Mouse (Mus musculus) embryonic facial prominence, embryonic 13.5 days (tissue): ENCODE measurements around the gene Tcap. TPM values are rescaled to one million over a fixed set of nuclear protein-coding genes. Genes with fewer than 3 reads are reported as not detected.

Source experiments
- ATAC-seq: fragments of 200-750 bp; cut with Nextera tagmentation; 2 replicates; pipeline ENCODE4 v1.8.0; 2017; ENCODE audit warnings: low read depth; ENCODE audit not compliant: insufficient number of reproducible peaks, insufficient read depth, low FRiP score, low TSS enrichment
- H3K27ac ChIP-seq: fragments of 300-500 bp; sonication (generic); 2 replicates; pipeline ENCODE4 v1.5.1; 2015; ENCODE audit warnings: moderate library complexity, mild to moderate bottlenecking, inconsistent platforms
- H3K27me3 ChIP-seq: fragments of 300-500 bp; sonication (generic); 2 replicates; pipeline ENCODE4 v1.6.1; 2015; ENCODE audit warnings: mild to moderate bottlenecking, inconsistent platforms
- H3K36me3 ChIP-seq: fragments of 300-500 bp; sonication (generic); 2 replicates; pipeline ENCODE4 v1.6.1; 2015; ENCODE audit warnings: mild to moderate bottlenecking, inconsistent platforms
- H3K4me1 ChIP-seq: fragments of 300-500 bp; sonication (generic); 2 replicates; pipeline ENCODE4 v1.6.1; 2015; ENCODE audit warnings: inconsistent platforms
- H3K4me2 ChIP-seq: fragments of 300-500 bp; sonication (generic); 2 replicates; pipeline ENCODE4 v1.6.1; 2015; ENCODE audit warnings: moderate library complexity, mild to moderate bottlenecking, inconsistent platforms
- H3K4me3 ChIP-seq: fragments of 300-500 bp; sonication (generic); 2 replicates; pipeline ENCODE4 v1.5.1; 2015; ENCODE audit warnings: mild to moderate bottlenecking, inconsistent platforms
- H3K9ac ChIP-seq: fragments of 300-500 bp; sonication (generic); 2 replicates; pipeline ENCODE4 v1.6.1; 2015; ENCODE audit warnings: mild to moderate bottlenecking, inconsistent platforms
- H3K9me3 ChIP-seq: fragments of 300-500 bp; sonication (generic); 2 replicates; pipeline ENCODE4 v1.6.1; 2016; ENCODE audit warnings: inconsistent platforms
- WGBS: fragments of 180-500 bp; shearing (Covaris S2); methylation state at CpG from one replicate; pipeline ENCODE4 v1.1.7; 2015; ENCODE audit warnings: mixed read lengths; 5-methylcytosine and 5-hydroxymethylcytosine counted together
- polyA plus RNA-seq: library from polyadenylated mRNA; unstranded; fragments of >200 nt; fragmentation: Nextera tagmentation; extraction: Ambion mirVana; gene quantifications from 2 replicates; pipeline ENCODE4 v1.2.1, GENCODE M21; 2015

The Tcap gene
- polyA plus RNA-seq, 1 experiment from 2014 or later = 0.89 TPM

- 8% methylated on average over 13 of the region's 13 CpGs for WGBS
- no peak for ATAC-seq
- peak overlapping the region; percentile 70 for H3K4me3 ChIP-seq
- H3K4me1 ChIP-seq = peaks cover 40% of the 10 kb centered on the region
- peaks cover 23% of the 10 kb centered on the region for H3K27me3 ChIP-seq
- H3K4me2 ChIP-seq = peak overlapping the region; percentile 86
- H3K9ac ChIP-seq = peak overlapping the region; percentile 82
- H3K36me3 ChIP-seq = no peaks in the 10 kb centered on the region
- H3K9me3 ChIP-seq = no peaks in the 10 kb centered on the region
- peak overlapping the region; percentile 88; the same call in 1 of the 2 replicates for H3K27ac ChIP-seq
Measured at GRCm38 (mm10) chr11:98357396-98358160, 26.0 kb upstream of the Tcap start.

- no peaks in the 10 kb centered on the region for H3K9me3 ChIP-seq
- H3K4me1 ChIP-seq = peaks cover 40% of the 10 kb centered on the region
- H3K27ac ChIP-seq = peak within 1 kb of the TSS; percentile 88
- peak within 1 kb of the TSS; percentile 86 for H3K4me2 ChIP-seq
- WGBS = 1% methylated on average over 60 of the region's 60 CpGs
- H3K36me3 ChIP-seq = no peaks in the 10 kb centered on the region
- H3K27me3 ChIP-seq = peaks cover 14% of the 10 kb centered on the region
- peak; percentile 86 for ATAC-seq
- peak within 1 kb of the TSS; percentile 70 for H3K4me3 ChIP-seq
- H3K9ac ChIP-seq = peak within 1 kb of the TSS; percentile 82
Measured at GRCm38 (mm10) chr11:98358161-98359083, 25.2 kb upstream of the Tcap start, which contains the start of gene Stard3. Stard3 (plus strand) TSS chr11:98358368.

GRCm38 (mm10) chr11:98360866-98361521, 22.6 kb upstream of the Tcap start:
- H3K27me3 ChIP-seq = no peaks in the 10 kb centered on the region; the same call in 1 of the 2 replicates
- peak overlapping the region; percentile 28; the same call in 1 of the 2 replicates for H3K9ac ChIP-seq
- ATAC-seq = no peak
- no peak overlapping the region for H3K27ac ChIP-seq
- 38% methylated on average over 9 of the region's 9 CpGs for WGBS
- H3K4me2 ChIP-seq = no peak overlapping the region
- H3K4me3 ChIP-seq = no peak overlapping the region
- no peaks in the 10 kb centered on the region for H3K9me3 ChIP-seq
- H3K36me3 ChIP-seq = no peaks in the 10 kb centered on the region
- H3K4me1 ChIP-seq = peaks cover 40% of the 10 kb centered on the region

GRCm38 (mm10) chr11:98363817-98364216, 19.8 kb upstream of the Tcap start:
- H3K27ac ChIP-seq = no peak overlapping the region
- 83% methylated on average over 5 of the region's 5 CpGs for WGBS
- H3K9me3 ChIP-seq = no peaks in the 10 kb centered on the region
- no peak overlapping the region for H3K4me3 ChIP-seq
- no peak overlapping the region for H3K4me2 ChIP-seq
- no peak overlapping the region for H3K9ac ChIP-seq
- H3K27me3 ChIP-seq = no peaks in the 10 kb centered on the region
- H3K4me1 ChIP-seq = peaks cover 34% of the 10 kb centered on the region
- 0 out of 2 replicates have a peak, but pooled peaks cover 6% of the 10 kb centered on the region for H3K36me3 ChIP-seq
- ATAC-seq = no peak

GRCm38 (mm10) chr11:98364410-98364809, 19.2 kb upstream of the Tcap start:
- H3K4me2 ChIP-seq = no peak overlapping the region
- 93% methylated on average over 5 of the region's 5 CpGs for WGBS
- ATAC-seq = no peak
- no peaks in the 10 kb centered on the region for H3K9me3 ChIP-seq
- peaks cover 28% of the 10 kb centered on the region for H3K4me1 ChIP-seq
- 0 out of 2 replicates have a peak, but pooled peaks cover 6% of the 10 kb centered on the region for H3K36me3 ChIP-seq
- H3K4me3 ChIP-seq = no peak overlapping the region
- H3K27me3 ChIP-seq = no peaks in the 10 kb centered on the region
- H3K27ac ChIP-seq = no peak overlapping the region
- no peak overlapping the region for H3K9ac ChIP-seq

GRCm38 (mm10) chr11:98366290-98366689, 17.3 kb upstream of the Tcap start:
- Histone ChIP-seq H3K9ac (no peak overlapping the region), H3K9me3 (no peaks in the 10 kb centered on the region), H3K4me3 (no peak overlapping the region), H3K36me3 (0 out of 2 replicates have a peak, but pooled peaks cover 6% of the 10 kb centered on the region), H3K4me2 (no peak overlapping the region), H3K27me3 (no peaks in the 10 kb centered on the region), H3K4me1 (peaks cover 15% of the 10 kb centered on the region), H3K27ac (no peak overlapping the region)
- WGBS = 79% methylated on average over 10 of the region's 10 CpGs
- no peak for ATAC-seq

GRCm38 (mm10) chr11:98367171-98367862, 16.3 kb upstream of the Tcap start:
- 85% methylated on average over 10 of the region's 10 CpGs for WGBS
- H3K27ac ChIP-seq = no peak overlapping the region
- H3K27me3 ChIP-seq = no peaks in the 10 kb centered on the region
- no peaks in the 10 kb centered on the region for H3K9me3 ChIP-seq
- no peak overlapping the region for H3K4me2 ChIP-seq
- no peak for ATAC-seq
- 0 out of 2 replicates have a peak, but pooled peaks cover 6% of the 10 kb centered on the region for H3K36me3 ChIP-seq
- peaks cover 16% of the 10 kb centered on the region for H3K4me1 ChIP-seq
- no peak overlapping the region for H3K9ac ChIP-seq
- no peak overlapping the region for H3K4me3 ChIP-seq

- Histone ChIP-seq H3K4me2 (no peak overlapping the region), H3K27me3 (no peaks in the 10 kb centered on the region), H3K9ac (no peak overlapping the region), H3K4me3 (no peak overlapping the region), H3K36me3 (0 out of 2 replicates have a peak, but pooled peaks cover 7% of the 10 kb centered on the region), H3K4me1 (peaks cover 14% of the 10 kb centered on the region), H3K27ac (no peak overlapping the region), H3K9me3 (no peaks in the 10 kb centered on the region)
- WGBS = 86% methylated on average over 7 of the region's 7 CpGs
- no peak for ATAC-seq
Measured at GRCm38 (mm10) chr11:98367863-98368186, 15.8 kb upstream of the Tcap start.

- Histone ChIP-seq H3K9me3 (no peaks in the 10 kb centered on the region), H3K27me3 (no peaks in the 10 kb centered on the region), H3K9ac (no peak overlapping the region), H3K4me1 (peaks cover 14% of the 10 kb centered on the region), H3K36me3 (peaks cover 19% of the 10 kb centered on the region), H3K4me3 (no peak overlapping the region), H3K27ac (no peak overlapping the region), H3K4me2 (no peak overlapping the region)
- ATAC-seq = no peak
- WGBS = 77% methylated on average over 6 of the region's 6 CpGs
Measured at GRCm38 (mm10) chr11:98369337-98369736, 14.3 kb upstream of the Tcap start.

GRCm38 (mm10) chr11:98370588-98370987, 13.0 kb upstream of the Tcap start:
- WGBS = 72% methylated on average over 2 of the region's 2 CpGs
- H3K27ac ChIP-seq = no peak overlapping the region

More at GRCm38 (mm10) chr11:98370588-98370987, 13.0 kb upstream of the Tcap start:
- Histone ChIP-seq H3K36me3 (peaks cover 31% of the 10 kb centered on the region), H3K27me3 (no peaks in the 10 kb centered on the region), H3K4me1 (peaks cover 14% of the 10 kb centered on the region), H3K4me2 (no peak overlapping the region), H3K4me3 (no peak overlapping the region), H3K9me3 (no peaks in the 10 kb centered on the region), H3K9ac (no peak overlapping the region)
- 0 out of 2 replicates have a peak, but pooled peaks have one; percentile 18 for ATAC-seq
